Mouse (Mus musculus) olfactory bulb, adult 2 months (tissue): ENCODE measurements around the gene Sv2a.

Source experiments
- CTCF ChIP-seq: fragments of 200-500 bp; IDR thresholded peaks from 2 replicates; pipeline ENCODE4 v1.5.1; 2012; ENCODE audit warnings: low read depth, mild to moderate bottlenecking, low read length, moderate library complexity; ENCODE audit not compliant: insufficient read depth
- POLR2A ChIP-seq: fragments of 200-500 bp; IDR thresholded peaks from 2 replicates; pipeline ENCODE4 v1.6.1; 2012; ENCODE audit warnings: mild to moderate bottlenecking, low read depth, low read length, moderate library complexity; ENCODE audit not compliant: insufficient read depth

GRCm38 (mm10) chr3:96236834-96237334 is 55.9 kb downstream of the Sv2a start:
- TF ChIP-seq CTCF, result no peak
- no peak for TF ChIP-seq POLR2A
